Mouse (Mus musculus): ENCODE measurements around the gene Mrps18a. TPM values are rescaled to one million over a fixed set of nuclear protein-coding genes. Genes with fewer than 3 reads are reported as not detected.

Mrps18a gene
- total RNA-seq, 2 experiments from 2014 or later: 77.4 to 79.2 TPM

Other genes with a start within 250 kb of the Mrps18a start
- gene Vegfa, start 78.6 kb upstream of the Mrps18a start, total RNA-seq (2021): 10 to 100 TPM; 79.6 to 96.5 TPM
- 10 to 100 TPM; 27.4 to 28.5 TPM for gene Rsph9, start 33.2 kb downstream of the Mrps18a start, total RNA-seq (2021)
- gene Mad2l1bp, start 42.6 kb downstream of the Mrps18a start, total RNA-seq (2021): 10 to 100 TPM in 1 of 2 experiments, 1 to 10 TPM in 1; 9.0 to 11.3 TPM
- 100 to 1,000 TPM; 100 to 107 TPM for gene Gtpbp2, start 50.0 kb downstream of the Mrps18a start, total RNA-seq (2021)
- gene Polh, start 91.7 kb downstream of the Mrps18a start, total RNA-seq (2021): 1 to 10 TPM; 6.2 to 6.9 TPM
- gene Xpo5, start 91.8 kb downstream of the Mrps18a start, total RNA-seq (2021): 10 to 100 TPM; 43.8 to 44.4 TPM
- 10 to 100 TPM; 35.0 to 35.9 TPM for gene Polr1c, start 137.1 kb downstream of the Mrps18a start, total RNA-seq (2021)
- gene Yipf3, start 137.1 kb downstream of the Mrps18a start, total RNA-seq (2021): 10 to 100 TPM; 81.9 to 91.9 TPM
- 10 to 100 TPM; 76.9 to 83.1 TPM for gene Lrrc73, start 142.5 kb downstream of the Mrps18a start, total RNA-seq (2021)
- 10 to 100 TPM; 43.4 to 49.2 TPM for gene Tjap1, start 172.0 kb downstream of the Mrps18a start, total RNA-seq (2021)
- 10 to 100 TPM; 44.1 to 50.9 TPM for gene Dlk2, start 186.4 kb downstream of the Mrps18a start, total RNA-seq (2021)
- gene Abcc10, start 217.4 kb downstream of the Mrps18a start, total RNA-seq (2021): 10 to 100 TPM; 10.2 to 10.3 TPM